Mouse (Mus musculus) liver, embryonic 14.5 days (tissue): ENCODE results near the gene Sde2. TPM values are rescaled to one million over a fixed set of nuclear protein-coding genes. Genes with fewer than 3 reads are reported as not detected.
A peak's percentile ranks its signal among the peaks of the same experiment; 100 is the strongest.

ENCODE experiments used
- ATAC-seq: fragments of 200-750 bp; cut with Nextera tagmentation; 2 replicates; pipeline ENCODE4 v1.8.0; 2017; ENCODE audit warnings: moderate number of reproducible peaks, mild to moderate bottlenecking, moderate library complexity; ENCODE audit not compliant: insufficient read depth
- DNase-seq, 3 experiments: peaks; one replicate each; pipeline ENCODE4 v3.0.0-alpha.2; 2012 to 2013; ENCODE audit warnings: low read depth in 3 of 3, low spot score in 3 of 3
- H3K27ac ChIP-seq: fragments of 300-500 bp; sonication (generic); 2 replicates; pipeline ENCODE4 v1.5.1; 2014; ENCODE audit warnings: moderate library complexity, mild to moderate bottlenecking, control low read depth, inconsistent platforms
- H3K27me3 ChIP-seq: fragments of 300-500 bp; sonication (generic); 2 replicates; pipeline ENCODE4 v1.6.1; 2014; ENCODE audit warnings: mild to moderate bottlenecking, low read length, moderate library complexity; ENCODE audit not compliant: control insufficient read depth, insufficient read depth
- H3K36me3 ChIP-seq: fragments of 300-500 bp; sonication (generic); replicated peaks from 2 replicates; pipeline ENCODE4 v1.6.1; 2014; ENCODE audit warnings: low read depth; ENCODE audit not compliant: control insufficient read depth, insufficient read depth
- H3K4me1 ChIP-seq, 2 experiments: fragments of 200-500 bp in 1 of 2; fragments of 300-500 bp in 1 of 2; sonication (generic) in 1 of 2; replicated peaks; 2 replicates each; pipeline ENCODE4 v1.6.1; 2012 to 2014; ENCODE audit warnings: antibody characterized with exemption in 1 of 2, inconsistent platforms in 1 of 2, low read length in 1 of 2; ENCODE audit not compliant: control insufficient read depth in 2 of 2, insufficient read depth in 2 of 2
- H3K4me2 ChIP-seq: fragments of 300-500 bp; sonication (generic); 2 replicates; pipeline ENCODE4 v1.6.1; 2014; ENCODE audit warnings: low read depth, mild to moderate bottlenecking, control low read depth, moderate library complexity
- H3K4me3 ChIP-seq, 2 experiments: fragments of 200-500 bp in 1 of 2; fragments of 300-500 bp in 1 of 2; sonication (generic) in 1 of 2; 2 replicates each; pipeline ENCODE4 v1.5.1; 2012 to 2014; ENCODE audit warnings: low read depth in 2 of 2, low read length in 2 of 2, mild to moderate bottlenecking in 2 of 2, control low read depth in 1 of 2, inconsistent platforms in 1 of 2, moderate library complexity in 1 of 2; ENCODE audit not compliant: insufficient read depth in 1 of 2
- H3K9ac ChIP-seq: fragments of 300-500 bp; sonication (generic); replicated peaks from 2 replicates; pipeline ENCODE4 v1.6.1; 2014; ENCODE audit warnings: mild to moderate bottlenecking, control low read depth, moderate library complexity
- H3K9me3 ChIP-seq: fragments of 300-500 bp; sonication (generic); 2 replicates; pipeline ENCODE4 v1.6.1; 2016; ENCODE audit warnings: low read length, mixed read lengths; ENCODE audit not compliant: control insufficient read depth
- CTCF ChIP-seq: IDR thresholded peaks from 2 replicates; pipeline ENCODE4 v1.5.1; 2016; ENCODE audit warnings: antibody characterized with exemption, low read depth, control low read depth
- EP300 ChIP-seq: IDR thresholded peaks from 2 replicates; pipeline ENCODE4 v1.6.1; 2016; ENCODE audit warnings: antibody characterized with exemption, low read depth
- WGBS: fragments of 180-500 bp; shearing (Covaris S2); extraction: QIAGEN DNeasy Blood & Tissue Kit; methylation state at CpG from one replicate; pipeline ENCODE4 v1.1.7; 2014; ENCODE audit not compliant: insufficient replicate concordance; 5-methylcytosine and 5-hydroxymethylcytosine counted together
- polyA plus RNA-seq, 2 experiments: library from polyadenylated mRNA; depleted of rRNA in 1 of 2; stranded (reverse) in 1 of 2; unstranded in 1 of 2; fragments of >200 nt; fragmentation: Nextera tagmentation in 1 of 2; extraction: Ambion mirVana in 1 of 2; gene quantifications; 2 replicates each; pipeline versions ENCODE4 v1.2.1 to v1.2.3; 2012 to 2014

Sde2 gene
- polyA plus RNA-seq, 2 experiments: 15.5 to 15.8 TPM

GRCm38 (mm10) chr1:180841561-180842300 is 9.2 kb upstream of the Sde2 start:
- Histone ChIP-seq H3K4me3 (no peak overlapping the region), H3K4me1 (peaks cover 0 to 2% of the 10 kb centered on the region in 2 experiments; a peak in 2 of 4 replicates), H3K4me2 (no peak overlapping the region), H3K36me3 (no peaks in the 10 kb centered on the region), H3K9ac (no peak overlapping the region), H3K27ac (no peak overlapping the region), H3K27me3 (no peaks in the 10 kb centered on the region), H3K9me3 (no peaks in the 10 kb centered on the region)
- DNase-seq (no peak), ATAC-seq (no peak)
- WGBS: 76% methylated on average over 8 of the region's 8 CpGs
- no peak for TF ChIP-seq CTCF
- TF ChIP-seq EP300: no peak

GRCm38 (mm10) chr1:180848114-180848510 is 2.8 kb upstream of the Sde2 start:
- Histone ChIP-seq H3K9me3 (no peaks in the 10 kb centered on the region), H3K36me3 (peaks cover 6% of the 10 kb centered on the region; the same call in 1 of the 2 replicates), H3K9ac (peak overlapping the region; percentile 82), H3K4me2 (peak overlapping the region; percentile 96), H3K4me3 (peak overlapping the region; percentile 49 to 53), H3K4me1 (peaks cover 37% of the 10 kb centered on the region in 2 experiments), H3K27ac (peak overlapping the region; percentile 98), H3K27me3 (no peaks in the 10 kb centered on the region)
- ATAC-seq: peak; percentile 44
- TF ChIP-seq CTCF (no peak), EP300 (0 out of 2 replicates have a peak, but pooled peaks have one; percentile 13)
- 1% methylated on average over 9 of the region's 9 CpGs for WGBS
- DNase-seq: peak; percentile 73 to 78 (median 76)

DNA sequence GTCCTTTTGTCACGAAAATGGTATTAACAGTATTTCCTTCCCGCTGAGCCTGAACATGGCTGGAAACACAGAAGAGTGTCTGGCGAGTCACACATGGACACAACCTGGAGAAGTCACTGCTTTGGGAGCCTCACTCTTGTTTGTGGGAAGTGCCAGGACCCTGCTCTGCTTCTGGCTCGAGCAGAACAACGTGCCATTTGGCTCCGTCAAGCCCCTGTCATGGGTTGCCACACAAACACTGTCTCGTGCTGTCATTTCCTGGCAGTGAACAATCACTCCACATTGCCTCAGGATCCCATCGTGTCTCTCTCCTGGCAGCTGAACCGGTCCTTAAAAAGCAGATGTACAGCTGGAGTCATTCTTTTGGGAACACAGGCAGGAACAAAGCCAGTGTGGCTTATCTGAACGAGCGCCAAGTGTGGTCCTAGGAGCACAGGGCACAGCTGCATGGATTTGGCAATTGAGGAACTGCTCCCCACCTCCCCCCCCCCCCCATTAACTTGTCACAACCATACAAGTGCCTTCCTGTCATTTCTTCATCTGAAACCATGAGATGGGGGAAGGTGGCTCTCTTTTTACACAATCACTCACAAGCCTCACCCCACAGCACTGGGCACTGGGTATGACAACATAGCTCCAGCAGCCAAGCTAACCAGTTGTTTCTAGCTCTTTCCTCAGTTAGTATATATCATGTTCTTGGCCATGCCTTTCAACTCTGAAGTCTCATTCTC is 2.3 kb upstream of the Sde2 start:
- DNase-seq (peak; percentile 37 to 55 (median 37)), ATAC-seq (no peak)
- TF ChIP-seq CTCF (no peak), EP300 (no peak)
- Histone ChIP-seq H3K27ac (peak overlapping the region; percentile 98), H3K27me3 (no peaks in the 10 kb centered on the region), H3K4me1 (peaks cover 35 to 37% of the 10 kb centered on the region in 2 experiments), H3K9me3 (no peaks in the 10 kb centered on the region), H3K9ac (peak overlapping the region; percentile 82), H3K4me3 (peak overlapping the region; percentile 49 to 53), H3K4me2 (peak overlapping the region; percentile 96), H3K36me3 (peaks cover 7% of the 10 kb centered on the region; the same call in 1 of the 2 replicates)
- 9% methylated on average over 11 of the region's 11 CpGs for whole genome bisulfite sequencing

GRCm38 (mm10) chr1:180849701-180850301 is 1.1 kb upstream of the Sde2 start:
- H3K27ac ChIP-seq: peak overlapping the region; percentile 98
- TF ChIP-seq CTCF: no peak
- TF ChIP-seq EP300: no peak
- WGBS: 34% methylated on average over 11 of the region's 11 CpGs
- DNase-seq: no peak
- H3K4me3 ChIP-seq: peak overlapping the region; percentile 41 to 60
- peaks cover 9% of the 10 kb centered on the region for H3K36me3 ChIP-seq
- peak overlapping the region; percentile 93 for H3K9ac ChIP-seq
- ATAC-seq: no peak
- peaks cover 35 to 39% of the 10 kb centered on the region in 2 experiments for H3K4me1 ChIP-seq
- H3K27me3 ChIP-seq: no peaks in the 10 kb centered on the region
- H3K4me2 ChIP-seq: peak overlapping the region; percentile 96
- no peaks in the 10 kb centered on the region for H3K9me3 ChIP-seq

GRCm38 (mm10) chr1:180858763-180859162 is 7.8 kb downstream of the Sde2 start:
- H3K36me3 ChIP-seq: peaks cover 88% of the 10 kb centered on the region
- no peak overlapping the region for H3K9ac ChIP-seq
- peaks cover 13 to 20% of the 10 kb centered on the region in 2 experiments for H3K4me1 ChIP-seq
- no peaks in the 10 kb centered on the region for H3K27me3 ChIP-seq
- DNase-seq: no peak
- H3K4me3 ChIP-seq: no peak overlapping the region
- TF ChIP-seq EP300: no peak
- no peak for TF ChIP-seq CTCF
- no peaks in the 10 kb centered on the region for H3K9me3 ChIP-seq
- no peak overlapping the region for H3K27ac ChIP-seq
- no peak overlapping the region for H3K4me2 ChIP-seq
- no peak for ATAC-seq
